Mouse (Mus musculus) liver, embryonic 14.5 days (tissue): Measurements from ENCODE around the gene Lama2. TPM values are rescaled to one million over a fixed set of nuclear protein-coding genes. Genes with fewer than 3 reads are reported as not detected.
A peak's percentile ranks its signal among the peaks of the same experiment; 100 is the strongest.
"Not testable (repeated sequence)": the region's sequence is repeated elsewhere in the genome, so short reads cannot be mapped to it uniquely, and the experiment has no call there.

Experiments
- ATAC-seq: fragments of 200-750 bp; cut with Nextera tagmentation; 2 replicates; pipeline ENCODE4 v1.8.0; 2017; ENCODE audit warnings: moderate number of reproducible peaks, mild to moderate bottlenecking, moderate library complexity; ENCODE audit not compliant: insufficient read depth
- DNase-seq, 3 experiments: peaks; one replicate each; pipeline ENCODE4 v3.0.0-alpha.2; 2012 to 2013; ENCODE audit warnings: low read depth in 3 of 3, low spot score in 3 of 3
- H3K27ac ChIP-seq: fragments of 300-500 bp; sonication (generic); 2 replicates; pipeline ENCODE4 v1.5.1; 2014; ENCODE audit warnings: moderate library complexity, mild to moderate bottlenecking, control low read depth, inconsistent platforms
- H3K27me3 ChIP-seq: fragments of 300-500 bp; sonication (generic); 2 replicates; pipeline ENCODE4 v1.6.1; 2014; ENCODE audit warnings: mild to moderate bottlenecking, low read length, moderate library complexity; ENCODE audit not compliant: control insufficient read depth, insufficient read depth
- H3K36me3 ChIP-seq: fragments of 300-500 bp; sonication (generic); replicated peaks from 2 replicates; pipeline ENCODE4 v1.6.1; 2014; ENCODE audit warnings: low read depth; ENCODE audit not compliant: control insufficient read depth, insufficient read depth
- H3K4me1 ChIP-seq, 2 experiments: fragments of 200-500 bp in 1 of 2; fragments of 300-500 bp in 1 of 2; sonication (generic) in 1 of 2; replicated peaks; 2 replicates each; pipeline ENCODE4 v1.6.1; 2012 to 2014; ENCODE audit warnings: antibody characterized with exemption in 1 of 2, inconsistent platforms in 1 of 2, low read length in 1 of 2; ENCODE audit not compliant: control insufficient read depth in 2 of 2, insufficient read depth in 2 of 2
- H3K4me2 ChIP-seq: fragments of 300-500 bp; sonication (generic); 2 replicates; pipeline ENCODE4 v1.6.1; 2014; ENCODE audit warnings: low read depth, mild to moderate bottlenecking, control low read depth, moderate library complexity
- H3K4me3 ChIP-seq, 2 experiments: fragments of 200-500 bp in 1 of 2; fragments of 300-500 bp in 1 of 2; sonication (generic) in 1 of 2; 2 replicates each; pipeline ENCODE4 v1.5.1; 2012 to 2014; ENCODE audit warnings: low read depth in 2 of 2, low read length in 2 of 2, mild to moderate bottlenecking in 2 of 2, control low read depth in 1 of 2, inconsistent platforms in 1 of 2, moderate library complexity in 1 of 2; ENCODE audit not compliant: insufficient read depth in 1 of 2
- H3K9ac ChIP-seq: fragments of 300-500 bp; sonication (generic); replicated peaks from 2 replicates; pipeline ENCODE4 v1.6.1; 2014; ENCODE audit warnings: mild to moderate bottlenecking, control low read depth, moderate library complexity
- H3K9me3 ChIP-seq: fragments of 300-500 bp; sonication (generic); 2 replicates; pipeline ENCODE4 v1.6.1; 2016; ENCODE audit warnings: low read length, mixed read lengths; ENCODE audit not compliant: control insufficient read depth
- CTCF ChIP-seq: IDR thresholded peaks from 2 replicates; pipeline ENCODE4 v1.5.1; 2016; ENCODE audit warnings: antibody characterized with exemption, low read depth, control low read depth
- EP300 ChIP-seq: IDR thresholded peaks from 2 replicates; pipeline ENCODE4 v1.6.1; 2016; ENCODE audit warnings: antibody characterized with exemption, low read depth
- WGBS: fragments of 180-500 bp; shearing (Covaris S2); extraction: QIAGEN DNeasy Blood & Tissue Kit; methylation state at CpG from one replicate; pipeline ENCODE4 v1.1.7; 2014; ENCODE audit not compliant: insufficient replicate concordance; 5-methylcytosine and 5-hydroxymethylcytosine counted together
- polyA plus RNA-seq, 2 experiments: library from polyadenylated mRNA; depleted of rRNA in 1 of 2; stranded (reverse) in 1 of 2; unstranded in 1 of 2; fragments of >200 nt; fragmentation: Nextera tagmentation in 1 of 2; extraction: Ambion mirVana in 1 of 2; gene quantifications; 2 replicates each; pipeline versions ENCODE4 v1.2.1 to v1.2.3; 2012 to 2014

Gene Lama2
- polyA plus RNA-seq, 2 experiments = 0.20 to 0.67 TPM

GRCm38 (mm10) chr10:26995182-26995975, 624.2 kb downstream of the Lama2 start:
- H3K4me1 ChIP-seq = peaks cover 3 to 11% of the 10 kb centered on the region in 2 experiments; a peak in 3 of 4 replicates
- TF ChIP-seq CTCF (peak; percentile 74), EP300 (no peak)
- DNase-seq = peak in 2 of 3 experiments; percentile 30 to 38
- 0 out of 2 replicates have a peak, but pooled peaks have one; percentile 28 for ATAC-seq
- H3K4me2 ChIP-seq = no peak overlapping the region
- H3K9me3 ChIP-seq = no peaks in the 10 kb centered on the region
- WGBS = 66% methylated on average over 8 of the region's 8 CpGs
- no peak overlapping the region for H3K9ac ChIP-seq
- H3K4me3 ChIP-seq = no peak overlapping the region
- H3K27ac ChIP-seq = no peak overlapping the region
- no peaks in the 10 kb centered on the region for H3K36me3 ChIP-seq
- no peaks in the 10 kb centered on the region for H3K27me3 ChIP-seq

DNA sequence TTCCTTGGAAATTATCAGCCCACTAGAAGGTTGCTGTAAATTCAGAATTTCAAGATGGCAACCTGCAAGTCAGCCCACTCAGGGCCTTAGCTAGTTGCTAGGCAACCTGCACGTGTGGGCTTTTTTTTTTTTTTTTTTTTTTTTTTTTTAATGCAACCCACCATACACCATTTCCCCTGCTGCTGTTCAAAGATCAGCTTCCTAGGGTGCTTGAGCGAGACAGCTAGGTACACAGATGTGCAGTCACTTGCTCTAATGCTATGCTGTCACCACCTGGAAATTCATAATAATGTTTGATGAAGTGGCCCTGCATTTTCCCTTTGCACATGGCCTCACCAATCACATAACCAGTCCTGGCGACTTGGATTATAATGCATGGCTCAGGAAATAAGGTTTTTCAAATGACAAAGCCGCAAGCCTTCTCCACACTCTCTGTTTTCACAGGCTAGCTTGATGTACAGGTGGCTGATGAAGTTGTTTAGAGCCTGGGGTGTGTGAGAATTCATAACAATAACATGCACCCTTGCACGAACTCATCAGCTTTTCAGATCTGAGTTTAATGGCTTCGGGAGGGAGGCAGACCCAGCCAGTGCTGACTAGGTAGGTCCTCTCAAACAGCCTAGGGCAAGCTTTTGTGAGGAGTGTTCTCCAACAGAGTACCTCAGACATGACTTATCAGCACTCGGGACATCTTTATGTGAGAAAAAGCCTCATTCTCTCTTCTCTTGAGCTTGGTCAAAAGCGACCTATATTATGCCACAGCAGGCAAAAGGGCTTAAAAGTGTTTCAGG, 625.4 kb downstream of the Lama2 start:
- no peak overlapping the region for H3K9ac ChIP-seq
- no peak overlapping the region for H3K4me3 ChIP-seq
- H3K27me3 ChIP-seq = no peaks in the 10 kb centered on the region
- no peaks in the 10 kb centered on the region for H3K9me3 ChIP-seq
- TF ChIP-seq EP300 (no peak), CTCF (no peak)
- peaks cover 3 to 11% of the 10 kb centered on the region in 2 experiments; a peak in 3 of 4 replicates for H3K4me1 ChIP-seq
- no peak overlapping the region for H3K27ac ChIP-seq
- no peaks in the 10 kb centered on the region for H3K36me3 ChIP-seq
- no peak for DNase-seq
- ATAC-seq = no peak
- 60% methylated on average over 8 of the region's 8 CpGs for WGBS
- H3K4me2 ChIP-seq = no peak overlapping the region

- Histone ChIP-seq H3K36me3 (no peaks in the 10 kb centered on the region), H3K4me3 (no peak overlapping the region), H3K27me3 (no peaks in the 10 kb centered on the region), H3K4me2 (no peak overlapping the region), H3K9me3 (no peaks in the 10 kb centered on the region), H3K4me1 (no peaks in the 10 kb centered on the region), H3K9ac (no peak overlapping the region), H3K27ac (no peak overlapping the region)
- DNase-seq (no peak), ATAC-seq (no peak)
- TF ChIP-seq CTCF = no peak
- no peak for TF ChIP-seq EP300
- WGBS = 30% methylated on average over 1 of the region's 1 CpGs
Observed at GRCm38 (mm10) chr10:26985451-26985850, 634.1 kb downstream of the Lama2 start.

DNA sequence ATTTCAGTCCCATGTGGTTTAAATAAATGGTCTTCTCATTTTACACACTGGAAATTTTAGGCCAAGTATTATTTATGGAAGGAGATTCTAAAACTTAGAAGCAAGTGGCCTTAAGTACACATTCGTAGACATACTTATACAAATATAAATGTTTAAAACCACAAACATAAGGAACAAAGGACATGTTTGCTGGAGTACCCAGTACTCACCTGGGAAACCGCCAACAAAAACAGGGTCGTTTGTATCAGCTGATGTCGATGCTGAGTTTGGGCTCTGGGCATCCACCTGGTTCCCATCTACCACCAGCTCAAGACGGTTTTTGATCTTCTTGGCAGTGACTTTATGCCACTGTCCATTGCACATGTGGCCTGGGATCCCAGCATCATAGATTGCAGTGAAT, 635.5 kb downstream of the Lama2 start:
- H3K4me3 ChIP-seq, H3K9me3 ChIP-seq, H3K4me1 ChIP-seq, DNase-seq, H3K4me2 ChIP-seq, H3K27me3 ChIP-seq, ATAC-seq, H3K9ac ChIP-seq, H3K36me3 ChIP-seq, H3K27ac ChIP-seq: not testable (repeated sequence)
- WGBS = 63% methylated on average over 5 of the region's 5 CpGs

DNA sequence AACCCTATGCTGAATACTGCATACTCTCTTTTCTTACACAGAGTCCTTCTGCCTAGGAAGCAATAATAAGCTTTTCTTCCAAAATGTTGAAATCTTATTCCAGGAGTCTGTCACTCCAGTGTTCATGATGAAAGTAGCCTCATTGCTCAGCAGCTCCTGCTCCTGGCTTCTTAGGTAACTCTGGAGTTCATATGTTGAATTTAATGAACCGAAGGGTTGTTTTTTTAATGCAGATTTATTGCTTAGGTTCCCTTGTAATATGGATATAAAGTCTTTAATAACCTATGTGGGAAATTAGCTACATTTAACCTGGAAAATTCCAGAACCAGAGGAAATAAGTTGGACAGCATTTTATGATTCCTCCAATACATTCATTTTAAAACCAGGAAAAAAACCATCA, 636.0 kb downstream of the Lama2 start:
- Histone ChIP-seq H3K27me3 (no peaks in the 10 kb centered on the region), H3K4me3 (no peak overlapping the region), H3K9ac (no peak overlapping the region), H3K9me3 (no peaks in the 10 kb centered on the region), H3K4me1 (no peaks in the 10 kb centered on the region), H3K4me2 (no peak overlapping the region), H3K36me3 (no peaks in the 10 kb centered on the region), H3K27ac (no peak overlapping the region)
- no peak for DNase-seq
- ATAC-seq = no peak
- TF ChIP-seq CTCF = no peak
- no peak for TF ChIP-seq EP300
- 60% methylated on average over 1 of the region's 1 CpGs for WGBS
